Mouse (Mus musculus) gastrocnemius, postnatal 14 days (tissue): Measurements from ENCODE around the gene Tsacc. TPM values are rescaled to one million over a fixed set of nuclear protein-coding genes. Genes with fewer than 3 reads are reported as not detected.
A peak's percentile ranks its signal among the peaks of the same experiment; 100 is the strongest.
"Not testable (repeated sequence)": the region's sequence is repeated elsewhere in the genome, so short reads cannot be mapped to it uniquely, and the experiment has no call there.

Experiments
- DNase-seq: peaks from one replicate; pipeline ENCODE4 v3.0.0; 2021; ENCODE audit warnings: mixed read lengths
- intact Hi-C: fragments of 180-260 bp; cut with DNase I; formaldehyde crosslinking; loops from one replicate; pipeline ENCODE4 v1.15.1; 2025; ENCODE audit warnings: low total_unique reads
- total RNA-seq, 2 experiments: library from RNA; stranded (reverse); gene quantifications; 2 replicates each; pipeline ENCODE4 v1.2.3; 2021

Tsacc gene
- total RNA-seq, 2 experiments from 2014 or later = 5.8 to 8.5 TPM

- intact Hi-C loops = no loop called here
- DNase-seq = no peak
Observed at GRCm38 (mm10) chr3:88287110-88287509, 9.7 kb downstream of the Tsacc start, which contains the start of gene Gm38392. Gene Gm38392 (minus strand): TSS chr3:88287210.

DNA sequence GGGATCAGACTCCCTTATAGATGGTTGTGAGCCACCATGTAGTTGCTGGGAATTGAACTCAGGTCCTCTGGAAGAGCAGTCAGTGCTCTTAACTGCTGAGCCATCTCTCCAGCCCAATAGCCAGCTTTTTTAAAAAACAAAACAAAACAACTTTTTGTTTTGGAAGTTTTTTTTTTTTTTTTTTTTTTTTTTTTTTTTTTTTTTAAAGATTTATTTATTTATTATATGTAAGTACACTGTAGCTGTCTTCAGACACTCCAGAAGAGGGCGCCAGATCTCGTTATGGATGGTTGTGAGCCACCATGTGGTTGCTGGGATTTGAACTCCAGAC is 11.3 kb downstream of the Tsacc start:
- DNase-seq, intact Hi-C loops: not testable (repeated sequence)

- intact Hi-C loops, DNase-seq: not testable (repeated sequence)
Observed at GRCm38 (mm10) chr3:88284815-88285564, 11.8 kb downstream of the Tsacc start.

- intact Hi-C loops, DNase-seq: not testable (repeated sequence)
Observed at GRCm38 (mm10) chr3:88281141-88281916, 15.5 kb downstream of the Tsacc start.

DNA sequence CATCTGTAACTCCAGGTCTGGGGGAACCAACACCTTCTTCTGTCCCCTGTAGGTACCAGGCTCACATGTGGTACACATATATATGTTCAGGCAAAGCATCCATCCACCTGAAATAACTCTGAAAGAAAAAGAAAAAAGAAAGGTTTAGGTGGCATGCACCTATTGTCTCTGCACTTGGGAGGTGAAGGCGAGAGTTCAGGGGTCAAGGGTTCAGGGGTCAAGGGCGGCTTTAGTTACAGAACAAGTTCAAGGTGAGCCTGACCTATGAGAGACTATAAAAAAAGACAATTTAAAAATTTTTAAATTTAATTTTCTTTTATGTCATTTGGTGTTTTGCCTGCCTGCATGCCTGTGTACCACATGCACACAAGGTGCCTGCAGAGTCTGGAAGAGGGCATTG is 16.8 kb downstream of the Tsacc start:
- intact Hi-C loops = no loop called here
- no peak for DNase-seq

DNA sequence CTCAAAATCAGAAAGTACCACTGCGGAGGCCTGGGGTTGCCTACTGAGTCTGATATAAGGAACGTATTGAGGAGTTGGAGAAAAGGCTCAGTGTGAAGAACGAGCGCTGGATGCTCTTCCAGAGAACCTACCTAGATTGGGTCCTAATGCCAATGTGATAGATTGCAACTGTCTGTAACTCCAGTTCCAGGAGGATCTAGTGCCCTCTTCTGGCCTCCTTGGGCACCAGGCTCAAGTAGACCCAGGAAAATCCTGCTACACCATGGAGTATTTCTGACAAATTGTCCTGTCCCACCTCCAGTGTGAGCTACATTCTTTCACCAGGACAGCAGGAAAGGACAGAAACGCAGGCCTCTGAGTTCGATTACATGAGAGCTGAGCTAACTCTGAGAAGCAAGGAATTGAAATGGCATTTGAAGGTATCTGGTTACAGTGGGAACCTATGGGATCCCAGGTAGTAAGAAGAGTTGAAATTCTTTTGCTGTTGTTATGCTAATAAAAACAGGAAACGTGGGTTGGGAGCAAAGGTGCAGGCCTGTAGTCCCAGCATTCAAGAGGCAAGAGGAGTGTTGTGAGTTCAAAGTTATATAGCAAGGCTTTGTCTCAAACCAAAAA is 20.2 kb downstream of the Tsacc start:
- DNase-seq = no peak
- intact Hi-C loops = no loop called here

DNA sequence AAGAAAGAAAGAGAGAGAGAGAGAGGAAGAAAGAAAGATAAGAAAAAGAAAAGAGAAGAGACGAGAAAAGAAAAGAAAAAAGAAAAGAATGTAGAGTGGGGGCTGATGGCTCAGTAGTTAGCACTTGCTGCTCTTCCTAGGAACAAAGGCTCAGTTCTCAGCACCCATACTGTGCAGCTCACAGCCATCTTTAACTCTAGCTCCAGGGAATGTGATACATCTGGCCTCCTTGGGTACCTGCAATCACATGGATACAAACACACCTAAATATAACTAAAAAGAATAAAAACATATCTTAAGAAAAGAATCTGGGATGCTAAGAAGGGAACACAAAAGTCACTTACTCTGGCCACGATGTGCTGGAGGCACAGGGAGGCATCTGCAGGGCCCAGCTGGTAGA is 20.7 kb downstream of the Tsacc start:
- intact Hi-C loops = no loop called here
- DNase-seq = no peak

DNA sequence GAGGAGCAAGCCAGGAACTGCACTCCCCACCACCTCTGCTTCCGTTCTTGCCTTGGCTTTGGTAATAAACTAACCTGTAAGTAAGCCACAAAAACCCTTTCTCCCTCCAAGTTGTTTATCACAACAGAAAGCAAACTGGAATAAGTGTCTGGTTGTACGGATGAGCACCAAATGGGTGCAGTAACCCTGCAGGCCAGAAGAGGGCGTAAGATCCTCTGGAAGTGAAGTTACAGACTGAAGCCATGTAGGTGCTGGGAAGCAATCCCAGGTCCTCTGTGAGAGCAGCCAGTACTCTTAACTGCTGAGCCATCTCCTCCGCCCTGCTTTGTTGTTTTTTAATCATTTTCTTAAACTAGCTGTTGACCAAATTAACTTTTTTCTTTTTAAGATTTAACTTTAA is 22.8 kb downstream of the Tsacc start:
- no peak for DNase-seq
- intact Hi-C loops = no loop called here

DNA sequence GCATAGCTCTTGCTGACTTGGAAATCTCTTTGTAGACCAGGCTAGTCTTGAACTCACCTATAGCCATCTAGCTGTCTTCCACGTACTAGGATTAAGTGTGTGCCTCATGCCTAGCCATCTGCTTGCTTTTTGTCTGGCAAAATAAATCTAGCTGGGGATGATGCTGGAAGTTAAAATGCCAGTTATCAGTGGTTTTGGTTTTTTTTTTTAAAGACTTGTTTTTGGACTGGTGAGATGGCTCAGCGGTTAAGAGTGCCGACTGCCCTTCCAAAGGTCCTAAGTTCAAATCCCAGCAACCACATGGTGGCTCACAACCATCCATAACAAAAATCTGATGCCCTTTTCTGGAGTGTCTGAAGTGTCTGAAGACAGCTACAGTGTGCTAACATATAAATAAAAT is 24.9 kb downstream of the Tsacc start:
- no peak for DNase-seq
- intact Hi-C loops = no loop called here

DNA sequence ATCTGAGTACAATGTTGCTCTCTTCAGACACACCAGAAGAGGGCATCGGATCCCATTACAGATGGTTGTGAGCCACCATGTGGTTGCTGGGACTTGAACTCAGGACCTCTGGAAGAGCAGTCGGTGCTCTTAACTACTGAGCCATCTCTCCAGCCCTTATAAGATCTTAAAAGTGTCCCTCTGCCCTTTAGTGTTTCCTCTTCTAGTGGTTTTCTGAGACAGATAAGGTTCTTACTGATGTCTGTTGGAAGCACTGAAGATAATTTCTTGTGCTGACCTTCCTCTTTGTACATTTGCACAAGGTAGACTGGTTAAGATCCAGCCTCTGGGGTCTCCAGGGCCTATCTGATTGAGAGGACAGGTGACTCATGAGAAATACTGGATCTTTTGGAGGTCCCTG is 25.5 kb downstream of the Tsacc start:
- intact Hi-C loops, DNase-seq: not testable (repeated sequence)

GRCm38 (mm10) chr3:88268991-88269390 is 27.8 kb downstream of the Tsacc start:
- intact Hi-C loops = no loop called here
- DNase-seq = no peak

GRCm38 (mm10) chr3:88268014-88268413 is 28.8 kb downstream of the Tsacc start:
- DNase-seq, intact Hi-C loops: not testable (repeated sequence)

DNA sequence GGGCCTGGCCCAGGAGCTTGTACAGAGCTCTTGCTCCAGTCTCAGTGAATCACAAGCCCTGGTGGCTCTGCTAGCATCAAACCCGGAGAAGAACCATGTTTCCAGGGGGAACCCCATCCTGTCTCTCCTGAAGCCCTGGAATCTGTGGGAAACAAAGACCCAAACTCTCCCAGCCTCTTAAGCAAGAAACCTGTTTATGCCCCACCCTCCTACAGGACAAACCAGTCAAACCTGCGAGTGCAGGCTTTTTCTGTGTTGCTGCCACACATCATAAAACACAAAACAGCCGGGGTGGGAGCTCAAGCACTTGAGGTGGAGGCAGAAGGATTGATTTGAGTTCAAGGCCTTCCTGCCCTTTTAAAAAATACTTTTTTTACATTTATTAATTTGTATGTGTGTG is 34.5 kb downstream of the Tsacc start:
- intact Hi-C loops = no loop called here
- no peak for DNase-seq

DNA sequence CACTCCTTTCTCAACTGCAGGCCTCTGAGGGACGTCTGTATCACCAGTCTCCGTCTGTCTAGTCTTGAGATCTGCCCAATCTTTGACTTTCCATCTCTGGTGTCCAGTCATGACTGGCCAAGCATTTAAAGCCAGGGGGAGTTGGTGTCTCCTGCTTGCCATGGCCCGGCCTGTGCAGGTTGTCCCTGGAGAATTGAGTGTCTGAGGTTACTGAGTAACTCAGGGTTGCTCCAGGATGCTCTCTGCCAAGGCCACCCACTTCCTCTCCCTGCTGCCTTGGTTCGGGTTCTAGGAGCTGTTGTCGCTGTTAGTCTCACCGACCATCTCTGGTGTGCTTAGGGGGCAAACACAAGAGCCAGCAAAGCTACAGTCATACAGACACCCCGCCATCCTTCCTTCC is 40.4 kb downstream of the Tsacc start:
- no peak for DNase-seq
- intact Hi-C loops = no loop called here

DNA sequence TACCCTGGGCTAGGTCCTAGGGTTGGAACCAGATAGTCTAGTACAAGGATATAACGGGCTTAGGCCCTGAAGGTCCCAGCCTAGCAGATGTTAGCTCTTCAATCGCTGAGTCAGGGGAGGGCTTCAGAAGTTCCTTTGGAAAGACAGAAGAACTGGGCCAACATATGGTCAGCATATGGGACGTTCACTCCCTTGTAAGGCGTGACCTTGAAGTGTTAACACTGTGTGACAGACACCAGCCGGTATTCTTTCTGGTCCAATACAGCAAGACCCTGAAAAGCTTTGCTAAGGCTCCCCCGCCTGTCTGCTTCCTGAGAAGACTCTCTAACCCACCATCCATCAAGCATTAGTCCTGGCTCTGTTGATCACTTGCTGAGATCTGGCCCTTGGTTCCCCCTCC is 40.8 kb downstream of the Tsacc start:
- no peak for DNase-seq
- intact Hi-C loops = no loop called here

DNA sequence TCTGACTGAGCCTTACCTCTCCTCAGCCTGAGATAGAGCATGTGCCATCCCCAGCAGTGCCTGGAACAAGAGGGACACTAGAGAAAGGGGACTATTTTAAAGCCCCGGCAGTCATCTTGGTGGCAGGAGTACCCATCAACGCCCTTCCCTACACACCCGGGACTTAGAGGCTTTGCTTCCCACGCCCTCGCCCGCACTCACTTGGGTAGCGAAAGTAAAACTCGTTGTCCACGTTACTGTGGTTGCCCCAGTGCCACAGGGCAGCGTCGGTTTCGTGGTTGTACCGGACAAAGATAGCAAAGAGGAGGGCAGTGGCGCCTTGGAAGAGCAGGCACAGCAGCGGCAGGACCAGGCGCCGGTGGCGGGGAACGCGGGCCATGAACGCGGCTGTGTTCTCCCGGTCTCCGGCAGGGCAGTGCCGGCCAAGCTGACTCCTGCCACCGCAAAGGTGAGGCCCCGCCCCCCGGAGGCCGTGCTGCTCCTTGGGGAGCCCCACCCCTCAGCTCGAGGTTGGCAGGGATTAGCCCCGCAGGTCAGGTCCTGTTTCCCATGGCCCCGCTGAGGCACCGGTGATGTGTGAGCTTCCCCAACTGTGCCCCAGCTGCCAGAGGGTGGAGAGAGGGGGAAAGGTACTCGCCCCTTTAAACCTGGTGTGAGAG is 42.4 kb downstream of the Tsacc start, which contains the start of gene Rhbg:
Gene Rhbg (minus strand): TSS at position 442 of the 659 bp plus-strand sequence.
- intact Hi-C loops = no loop called here
- DNase-seq = no peak

GRCm38 (mm10) chr3:88252739-88253138 is 44.1 kb downstream of the Tsacc start:
- no peak for DNase-seq

DNA sequence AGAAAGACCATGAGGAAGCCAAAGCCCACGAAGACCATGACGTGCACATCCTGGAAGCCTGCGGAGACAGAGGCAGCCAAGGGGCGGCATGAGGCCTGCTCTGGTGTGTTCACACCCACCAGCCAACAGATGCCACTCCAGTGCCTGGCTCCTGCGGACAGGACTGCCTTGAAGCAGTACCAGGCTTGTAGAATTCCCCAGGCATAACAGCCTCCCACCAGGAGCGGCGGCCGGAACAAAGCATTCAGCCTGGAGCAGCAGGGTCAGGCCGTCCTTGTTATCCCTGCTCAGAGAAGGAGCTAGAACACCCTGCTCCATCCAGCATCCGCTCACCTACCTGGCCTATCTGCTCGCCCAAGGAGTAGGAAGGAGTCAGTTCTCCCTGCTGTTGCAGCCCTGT is 48.4 kb downstream of the Tsacc start:
- DNase-seq = no peak
- intact Hi-C loops = loop anchor here (10.0 kb wide), 1 partner anchor 234 kb away; no protein-coding TSS in a partner anchor

More at GRCm38 (mm10) chr3:88252739-88253138, 44.1 kb downstream of the Tsacc start:
- intact Hi-C loops = no loop called here

GRCm38 (mm10) chr3:88247666-88248065 is 49.1 kb downstream of the Tsacc start:
- intact Hi-C loops = loop anchor here (10.0 kb wide), 1 partner anchor 233 kb away; no protein-coding TSS in a partner anchor

DNA sequence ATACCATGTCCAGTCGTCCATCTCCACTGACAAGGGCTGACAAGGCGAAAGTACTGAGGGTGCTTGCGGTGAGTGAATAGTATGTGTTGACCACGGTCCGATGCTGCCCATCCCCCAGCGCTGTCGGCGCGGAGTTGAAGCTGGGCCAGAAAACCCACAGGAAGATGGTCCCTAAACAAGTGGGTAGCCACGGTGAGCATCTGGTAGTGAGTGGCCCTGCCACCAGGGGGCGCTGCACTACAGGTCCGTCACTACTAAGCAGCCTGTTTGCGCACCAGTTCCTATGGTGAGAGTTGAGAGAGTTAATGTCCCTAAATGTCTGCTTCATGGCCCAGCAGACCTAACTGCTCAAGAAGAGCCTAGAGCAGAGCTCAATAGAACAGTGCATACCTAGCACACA is 51.0 kb downstream of the Tsacc start:
- intact Hi-C loops = loop anchor here (2.0 to 10.0 kb wide), 2 partner anchors 55 to 231 kb away; no protein-coding TSS in a partner anchor
- DNase-seq = peak; percentile 68

More at GRCm38 (mm10) chr3:88247666-88248065, 49.1 kb downstream of the Tsacc start:
- no peak for DNase-seq
